In genomic region chr11:95392708-95393499, GRCm38 (mm10) we compare ENCODE assay signal across 10 mouse cellular contexts. TPM values are rescaled to one million over a fixed set of nuclear protein-coding genes. Genes with fewer than 3 reads are reported as not detected.
DNase-seq lines count a peak whose midpoint lies in the region; ATAC-seq lines count a peak whose summit lies in the region.
"Had no signal": no experiment of that assay in that cellular context is flagged by ENCODE, and none has a peak within 500 bp of the region (broad histone marks: within the 10 kb centered on the region; RNA-seq: fewer than 3 reads in every experiment).

No protein-coding gene starts in this region.

- peak overlapping the region; percentile 65 for H3K27ac ChIP-seq in embryonic facial prominence, embryonic 12.5 days
- H3K27ac ChIP-seq in stomach, embryonic 14.5 days (ENCODE audit: low read length) = peak overlapping the region; percentile 49; the same call in 1 of the 2 replicates
- H3K27ac ChIP-seq in midbrain, embryonic 16.5 days (ENCODE audit: low read length) = no peak overlapping the region

- 0 out of 2 replicates have a peak, but pooled peaks cover 3% of the 10 kb centered on the region for H3K4me1 ChIP-seq in embryonic facial prominence, embryonic 12.5 days
- H3K4me1 ChIP-seq in stomach, embryonic 14.5 days (ENCODE audit: control insufficient read depth, insufficient read depth, low read length) = peaks cover 4% of the 10 kb centered on the region; the same call in 1 of the 2 replicates
- peaks cover 4% of the 10 kb centered on the region for H3K4me1 ChIP-seq in midbrain, embryonic 16.5 days (ENCODE audit: control insufficient read depth, insufficient read depth, low read length)

- no peak overlapping the region for H3K9ac ChIP-seq in embryonic facial prominence, embryonic 12.5 days
- H3K9ac ChIP-seq in stomach, embryonic 14.5 days (replicated peaks; ENCODE audit: low read depth, low read length) = no peak overlapping the region
- H3K9ac ChIP-seq in midbrain, embryonic 16.5 days (ENCODE audit: low read depth, low read length) = no peak overlapping the region
- H3K9ac ChIP-seq: lung, embryonic 14.5 days had no signal

- H3K36me3 ChIP-seq in embryonic facial prominence, embryonic 12.5 days = peaks cover 40% of the 10 kb centered on the region
- peaks cover 26% of the 10 kb centered on the region for H3K36me3 ChIP-seq in stomach, embryonic 14.5 days (ENCODE audit: control insufficient read depth, insufficient read depth, low read length)
- peaks cover 17% of the 10 kb centered on the region for H3K36me3 ChIP-seq in midbrain, embryonic 16.5 days (ENCODE audit: control insufficient read depth, insufficient read depth, low read length)

- no peak for ATAC-seq in embryonic facial prominence, embryonic 12.5 days (ENCODE audit: insufficient number of reproducible peaks, insufficient read depth, low FRiP score, low TSS enrichment)
- no peak for ATAC-seq in stomach, embryonic 14.5 days (ENCODE audit: insufficient number of reproducible peaks, insufficient read depth, low FRiP score, low read depth)
- no peak for ATAC-seq in midbrain, embryonic 16.5 days

- no peaks in the 10 kb centered on the region for H3K9me3 ChIP-seq in embryonic facial prominence, embryonic 12.5 days
- H3K9me3 ChIP-seq in stomach, embryonic 14.5 days (ENCODE audit: control insufficient read depth, low read depth, low read length) = no peaks in the 10 kb centered on the region
- H3K9me3 ChIP-seq in midbrain, embryonic 16.5 days (replicated peaks; ENCODE audit: control insufficient read depth, low read length, poor library complexity, severe bottlenecking) = no peaks in the 10 kb centered on the region

- H3K27me3 ChIP-seq in embryonic facial prominence, embryonic 12.5 days = no peaks in the 10 kb centered on the region
- no peaks in the 10 kb centered on the region for H3K27me3 ChIP-seq in stomach, embryonic 14.5 days (ENCODE audit: control insufficient read depth, insufficient read depth, low read length)
- H3K27me3 ChIP-seq in midbrain, embryonic 16.5 days (ENCODE audit: control insufficient read depth, insufficient read depth, low read depth, low read length) = no peaks in the 10 kb centered on the region

- intact Hi-C loops in heart, postnatal 10 days (cut with DNase I) = no loop called here

- peak; percentile 86 for DNase-seq in heart, adult 11 months
- no peak for DNase-seq in heart, postnatal 10 days
- DNase-seq in adipocyte (ENCODE audit: low spot score) = peak; percentile 42
- no peak for DNase-seq in kidney, postnatal 10 days
- DNase-seq in kidney, postnatal 4 days = no peak
- DNase-seq: lung, embryonic 14.5 days had no signal

- H3K4me2 ChIP-seq in embryonic facial prominence, embryonic 12.5 days (replicated peaks) = no peak overlapping the region; the same call in 1 of the 2 replicates
- no peak overlapping the region for H3K4me2 ChIP-seq in stomach, embryonic 14.5 days (replicated peaks; ENCODE audit: low read depth, low read length)
- no peak overlapping the region for H3K4me2 ChIP-seq in midbrain, embryonic 16.5 days (ENCODE audit: low read length)
- H3K4me2 ChIP-seq: lung, embryonic 14.5 days had no signal

- WGBS in embryonic facial prominence, embryonic 12.5 days = 64% methylated on average over 11 of the region's 11 CpGs
- 64% methylated on average over 11 of the region's 11 CpGs for WGBS in stomach, embryonic 14.5 days
- WGBS in midbrain, embryonic 16.5 days = 72% methylated on average over 11 of the region's 11 CpGs

- H3K4me3 ChIP-seq in embryonic facial prominence, embryonic 12.5 days = no peak overlapping the region
- no peak overlapping the region for H3K4me3 ChIP-seq in stomach, embryonic 14.5 days (ENCODE audit: low read depth, low read length)
- no peak overlapping the region for H3K4me3 ChIP-seq in midbrain, embryonic 16.5 days (ENCODE audit: low read depth, low read length)
- H3K4me3 ChIP-seq: erythroblast, embryonic 14.5 days had no signal

RNA-seq across cellular contexts. Expression of gene Slc35b1, which starts 8.4 kb away (rescaled TPM):
- total RNA-seq in heart, postnatal 10 days (2021) = 10 to 100 TPM; 51.0 to 52.8 TPM
- 117 and 126 TPM in 2 replicates for polyA plus RNA-seq in embryonic facial prominence, embryonic 12.5 days (2016; fragmentation: Nextera tagmentation; extraction: Ambion mirVana)
- 91.0 and 98.1 TPM in 2 replicates for polyA plus RNA-seq in stomach, embryonic 14.5 days (2014; fragmentation: Nextera tagmentation; extraction: Ambion mirVana)
- 144 and 157 TPM in 2 replicates for polyA plus RNA-seq in midbrain, embryonic 16.5 days (2015; fragmentation: Nextera tagmentation; extraction: Ambion mirVana)

RNA-seq across cellular contexts. Expression of gene Spop, which starts 21.0 kb away (rescaled TPM):
- total RNA-seq in heart, postnatal 10 days (2021) = 100 to 1,000 TPM; 132 to 136 TPM
- polyA plus RNA-seq in embryonic facial prominence, embryonic 12.5 days (2016; fragmentation: Nextera tagmentation; extraction: Ambion mirVana) = 158 and 169 TPM in 2 replicates
- polyA plus RNA-seq in stomach, embryonic 14.5 days (2014; fragmentation: Nextera tagmentation; extraction: Ambion mirVana) = 105 and 111 TPM in 2 replicates
- 244 and 258 TPM in 2 replicates for polyA plus RNA-seq in midbrain, embryonic 16.5 days (2015; fragmentation: Nextera tagmentation; extraction: Ambion mirVana)

RNA-seq across cellular contexts. Expression of gene Fam117a, which starts 56.1 kb away (rescaled TPM):
- total RNA-seq in heart, postnatal 10 days (2021) = 10 to 100 TPM in 1 of 2 experiments, 1 to 10 TPM in 1; 9.1 to 14.0 TPM
- 18.8 and 20.3 TPM in 2 replicates for polyA plus RNA-seq in embryonic facial prominence, embryonic 12.5 days (2016; fragmentation: Nextera tagmentation; extraction: Ambion mirVana)
- 14.3 and 15.7 TPM in 2 replicates for polyA plus RNA-seq in stomach, embryonic 14.5 days (2014; fragmentation: Nextera tagmentation; extraction: Ambion mirVana)
- polyA plus RNA-seq in midbrain, embryonic 16.5 days (2015; fragmentation: Nextera tagmentation; extraction: Ambion mirVana) = 2.1 and 2.2 TPM in 2 replicates

Comparison
In these comparisons a context has a peak if more than half of its experiments do, and no peak if none do; other contexts are left out.
1. DNase-seq: peak in heart, adult 11 months (single experiment) and adipocyte (single experiment); none in heart, postnatal 10 days (0 of 2), kidney, postnatal 10 days (single experiment) and kidney, postnatal 4 days (0 of 2).